Mouse (Mus musculus) liver, adult 2 months (tissue): ENCODE data around the gene 6430550D23Rik.

Experiments used
- CTCF ChIP-seq: fragments of 200-500 bp; IDR thresholded peaks from 2 replicates; pipeline ENCODE4 v1.5.1; 2011; ENCODE audit warnings: low read depth, low read length, control low read depth
- POLR2A ChIP-seq: fragments of 200-500 bp; IDR thresholded peaks from 2 replicates; pipeline ENCODE4 v1.6.1; 2011; ENCODE audit warnings: low read length, control low read depth; ENCODE audit not compliant: insufficient read depth; ENCODE audit errors: extremely low read depth

GRCm38 (mm10) chr2:155989085-155989484 lies 18.7 kb downstream of the 6430550D23Rik start:
- no peak for TF ChIP-seq POLR2A
- no peak for TF ChIP-seq CTCF
